Mouse (Mus musculus): ENCODE results near the gene Clip3. TPM values are rescaled to one million over a fixed set of nuclear protein-coding genes. Genes with fewer than 3 reads are reported as not detected.

The Clip3 gene
- polyA plus RNA-seq, 1 experiment from 2014 or later: 14.9 TPM

DNA sequence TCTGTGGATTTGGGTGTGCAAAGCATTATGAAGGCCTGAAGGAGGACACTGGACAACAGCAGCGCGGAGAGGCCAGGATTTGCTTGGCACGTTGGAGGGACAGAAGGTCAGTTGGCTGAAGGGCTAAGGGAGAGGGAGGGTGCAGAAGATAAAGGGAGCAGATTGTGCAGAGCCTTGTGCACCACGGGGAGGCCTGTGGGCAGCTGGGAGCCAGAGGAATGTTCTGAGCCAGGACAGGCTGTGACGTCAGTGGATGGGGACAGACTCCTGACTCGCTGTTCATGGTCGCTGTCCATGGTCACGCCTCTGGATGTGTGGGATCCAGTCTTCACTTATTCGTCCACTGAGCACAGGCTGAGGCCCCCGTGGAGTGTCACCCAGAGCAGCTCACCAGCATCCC is 3.6 kb downstream of the Clip3 start:
- Histone ChIP-seq H3K4me1 (peaks cover 29% of the 10 kb centered on the region), H3K27ac (replicated peaks) (no peak overlapping the region), H3K4me2 (no peak overlapping the region), H3K9me3 (no peaks in the 10 kb centered on the region), H3K36me3 (peaks cover 38% of the 10 kb centered on the region), H3K27me3 (replicated peaks) (no peaks in the 10 kb centered on the region), H3K4me3 (no peak overlapping the region), H3K9ac (0 out of 2 replicates have a peak overlapping the region, but pooled peaks have one; percentile 9)
- WGBS: 37% methylated on average over 10 of the region's 10 CpGs
- ATAC-seq (ENCODE audit: extremely low read depth, insufficient number of reproducible peaks, low FRiP score, low TSS enrichment): no peak

- no peaks in the 10 kb centered on the region for H3K9me3 ChIP-seq
- 83% methylated on average over 15 of the region's 15 CpGs for WGBS
- no peak overlapping the region for H3K4me2 ChIP-seq
- H3K27me3 ChIP-seq (replicated peaks): no peaks in the 10 kb centered on the region
- no peak overlapping the region for H3K4me3 ChIP-seq
- H3K36me3 ChIP-seq: peaks cover 40% of the 10 kb centered on the region
- no peak overlapping the region for H3K27ac ChIP-seq (replicated peaks)
- H3K9ac ChIP-seq: no peak overlapping the region
- peaks cover 19% of the 10 kb centered on the region for H3K4me1 ChIP-seq
- ATAC-seq (ENCODE audit: extremely low read depth, insufficient number of reproducible peaks, low FRiP score, low TSS enrichment): no peak
Measured at GRCm38 (mm10) chr7:30296816-30297215, 5.3 kb downstream of the Clip3 start.

GRCm38 (mm10) chr7:30297266-30297665 is 5.7 kb downstream of the Clip3 start:
- no peak overlapping the region for H3K4me2 ChIP-seq
- no peaks in the 10 kb centered on the region for H3K27me3 ChIP-seq (replicated peaks)
- no peak for ATAC-seq (ENCODE audit: extremely low read depth, insufficient number of reproducible peaks, low FRiP score, low TSS enrichment)
- H3K4me1 ChIP-seq: peaks cover 14% of the 10 kb centered on the region
- no peak overlapping the region for H3K9ac ChIP-seq
- H3K27ac ChIP-seq (replicated peaks): no peak overlapping the region
- WGBS: 70% methylated on average over 16 of the region's 16 CpGs
- no peaks in the 10 kb centered on the region for H3K9me3 ChIP-seq
- no peak overlapping the region for H3K4me3 ChIP-seq
- peaks cover 45% of the 10 kb centered on the region for H3K36me3 ChIP-seq

GRCm38 (mm10) chr7:30300914-30301313 is 9.4 kb downstream of the Clip3 start:
- Histone ChIP-seq H3K4me2 (no peak overlapping the region), H3K9me3 (no peaks in the 10 kb centered on the region), H3K27ac (replicated peaks) (no peak overlapping the region), H3K9ac (no peak overlapping the region), H3K4me3 (no peak overlapping the region), H3K27me3 (replicated peaks) (no peaks in the 10 kb centered on the region), H3K36me3 (peaks cover 66% of the 10 kb centered on the region), H3K4me1 (no peaks in the 10 kb centered on the region)
- ATAC-seq (ENCODE audit: extremely low read depth, insufficient number of reproducible peaks, low FRiP score, low TSS enrichment): no peak
- 42% methylated on average over 3 of the region's 3 CpGs for WGBS

- Histone ChIP-seq H3K9ac (no peak overlapping the region), H3K4me2 (no peak overlapping the region), H3K4me1 (peaks cover 18% of the 10 kb centered on the region), H3K9me3 (no peaks in the 10 kb centered on the region), H3K4me3 (no peak overlapping the region), H3K27me3 (replicated peaks) (no peaks in the 10 kb centered on the region), H3K27ac (replicated peaks) (no peak overlapping the region), H3K36me3 (peaks cover 44% of the 10 kb centered on the region)
- WGBS: 84% methylated on average over 16 of the region's 16 CpGs
- no peak for ATAC-seq (ENCODE audit: extremely low read depth, insufficient number of reproducible peaks, low FRiP score, low TSS enrichment)
Measured at GRCm38 (mm10) chr7:30306083-30306779, 14.7 kb downstream of the Clip3 start.

- H3K27ac ChIP-seq (replicated peaks): peak within 1 kb of the TSS; percentile 82
- H3K36me3 ChIP-seq: peaks cover 45% of the 10 kb centered on the region
- no peaks in the 10 kb centered on the region for H3K9me3 ChIP-seq
- H3K9ac ChIP-seq: peak within 1 kb of the TSS; percentile 90
- peak within 1 kb of the TSS; percentile 85 for H3K4me3 ChIP-seq
- ATAC-seq (ENCODE audit: extremely low read depth, insufficient number of reproducible peaks, low FRiP score, low TSS enrichment): peak; percentile 99
- 4% methylated on average over 27 of the region's 27 CpGs for WGBS
- H3K4me2 ChIP-seq: peak within 1 kb of the TSS; percentile 98
- no peaks in the 10 kb centered on the region for H3K27me3 ChIP-seq (replicated peaks)
- H3K4me1 ChIP-seq: peaks cover 18% of the 10 kb centered on the region
Measured at GRCm38 (mm10) chr7:30308076-30309005, 16.8 kb downstream of the Clip3 start, which contains the start of gene Alkbh6. Alkbh6 (plus strand) TSS chr7:30308717.

DNA sequence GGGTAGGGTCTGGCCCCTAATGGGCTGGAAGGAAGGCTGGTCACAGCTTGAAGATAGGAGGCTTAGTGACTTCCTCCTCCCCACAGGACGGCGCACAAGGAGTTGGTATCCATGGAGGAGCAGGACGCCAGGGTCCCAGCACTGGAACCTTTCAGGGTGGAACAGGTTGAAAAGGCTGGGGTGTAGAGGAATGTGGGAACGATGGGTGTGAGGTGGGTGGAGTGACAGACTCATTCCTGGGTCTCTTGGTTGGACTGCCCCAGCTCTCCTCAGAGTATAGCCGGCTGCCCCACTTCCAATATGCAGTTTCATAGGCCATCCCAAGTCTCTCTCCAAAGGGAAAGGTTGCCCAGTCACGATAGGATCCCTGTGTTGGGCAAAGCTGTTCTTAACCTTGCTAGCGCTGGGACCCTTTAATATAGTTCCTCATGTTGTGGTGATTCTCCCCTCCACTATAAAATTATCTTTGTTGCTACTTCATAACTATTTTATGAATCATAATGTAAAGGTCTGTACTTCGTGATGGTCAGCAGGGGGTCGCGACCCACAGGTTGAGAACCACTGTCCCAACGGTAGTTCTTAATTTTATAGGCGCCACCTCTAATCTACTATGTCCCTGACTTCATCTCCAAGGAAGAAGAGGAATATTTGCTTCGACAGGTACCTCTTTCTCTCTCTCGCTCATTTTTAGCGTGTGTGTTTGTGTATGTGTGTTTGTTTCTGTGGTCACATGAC is 18.0 kb downstream of the Clip3 start:
- WGBS: 53% methylated on average over 15 of the region's 15 CpGs
- H3K36me3 ChIP-seq: peaks cover 38% of the 10 kb centered on the region
- no peak overlapping the region for H3K27ac ChIP-seq (replicated peaks)

DNA sequence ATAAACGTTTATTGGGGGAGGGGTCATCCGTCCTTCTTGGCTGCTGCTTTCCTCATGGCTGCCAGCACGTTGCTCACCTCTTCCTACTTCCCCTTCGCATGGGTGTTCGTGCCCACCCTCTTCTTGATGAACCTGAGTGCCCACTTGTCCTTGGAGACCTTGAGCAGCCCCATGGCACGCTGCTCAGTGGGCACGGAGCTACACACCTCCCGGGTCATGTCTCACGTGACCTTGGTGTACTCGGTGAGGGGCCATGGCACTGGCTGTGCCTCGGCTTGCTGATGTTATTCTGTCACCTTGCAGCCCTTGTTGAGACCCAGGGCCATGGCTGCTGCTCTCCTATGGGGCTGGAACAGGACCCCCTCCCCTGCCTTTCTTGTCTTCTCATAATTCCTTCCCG is 18.6 kb downstream of the Clip3 start:
- Histone ChIP-seq H3K4me1 (peaks cover 29% of the 10 kb centered on the region), H3K27me3 (replicated peaks) (no peaks in the 10 kb centered on the region), H3K9ac (no peak overlapping the region), H3K4me2 (no peak overlapping the region), H3K36me3 (peaks cover 38% of the 10 kb centered on the region), H3K4me3 (no peak overlapping the region), H3K27ac (replicated peaks) (no peak overlapping the region), H3K9me3 (no peaks in the 10 kb centered on the region)
- no peak for ATAC-seq (ENCODE audit: extremely low read depth, insufficient number of reproducible peaks, low FRiP score, low TSS enrichment)
- 83% methylated on average over 12 of the region's 12 CpGs for WGBS

More for the DNA sequence above, 18.0 kb downstream of the Clip3 start:
- H3K9ac ChIP-seq: peak overlapping the region; percentile 90
- peaks cover 23% of the 10 kb centered on the region for H3K4me1 ChIP-seq
- ATAC-seq (ENCODE audit: extremely low read depth, insufficient number of reproducible peaks, low FRiP score, low TSS enrichment): no peak
- H3K4me2 ChIP-seq: peak overlapping the region; percentile 98
- no peaks in the 10 kb centered on the region for H3K9me3 ChIP-seq
- no peaks in the 10 kb centered on the region for H3K27me3 ChIP-seq (replicated peaks)
- peak overlapping the region; percentile 85 for H3K4me3 ChIP-seq

GRCm38 (mm10) chr7:30313666-30314320 is 22.3 kb downstream of the Clip3 start:
- WGBS: 32% methylated on average over 27 of the region's 27 CpGs
- peaks cover 27% of the 10 kb centered on the region for H3K36me3 ChIP-seq
- peaks cover 24% of the 10 kb centered on the region for H3K4me1 ChIP-seq

DNA sequence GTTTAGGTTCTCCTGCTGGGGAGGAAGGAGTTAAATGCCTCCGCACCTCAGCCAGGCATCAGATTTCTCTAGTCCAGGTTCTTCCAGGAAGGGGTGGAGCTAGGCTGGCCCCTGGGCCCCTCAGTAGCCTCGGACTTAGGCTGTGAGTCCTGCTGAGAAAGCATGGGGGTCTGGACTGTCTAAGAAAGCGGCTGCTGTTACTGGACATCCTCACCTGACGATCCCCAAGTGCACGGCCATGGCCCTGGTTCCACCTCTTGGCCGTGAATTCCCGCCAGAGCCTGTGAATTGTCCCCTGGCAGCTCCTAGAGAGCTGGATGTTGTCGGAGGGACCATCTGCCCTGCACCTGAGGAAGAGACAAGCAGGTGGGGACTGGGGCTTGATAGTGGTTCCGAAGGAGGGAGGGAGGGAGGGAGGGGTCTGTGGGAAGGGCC is 23.2 kb downstream of the Clip3 start, which contains the start of gene Syne4:
TSS of gene Syne4 (plus strand) at position 87 of the 435 bp plus-strand sequence.
- WGBS: under 1% methylated on average over 9 of the region's 9 CpGs

More at GRCm38 (mm10) chr7:30313666-30314320, 22.3 kb downstream of the Clip3 start:
- H3K9me3 ChIP-seq: no peaks in the 10 kb centered on the region
- H3K4me2 ChIP-seq: 0 out of 2 replicates have a peak overlapping the region, but pooled peaks have one; percentile 16
- H3K4me3 ChIP-seq: no peak overlapping the region
- no peak overlapping the region for H3K27ac ChIP-seq (replicated peaks)
- no peaks in the 10 kb centered on the region for H3K27me3 ChIP-seq (replicated peaks)
- no peak for ATAC-seq (ENCODE audit: extremely low read depth, insufficient number of reproducible peaks, low FRiP score, low TSS enrichment)
- 0 out of 2 replicates have a peak overlapping the region, but pooled peaks have one; percentile 14 for H3K9ac ChIP-seq

More for the DNA sequence above, 23.2 kb downstream of the Clip3 start, which contains the start of gene Syne4:
- no peaks in the 10 kb centered on the region for H3K27me3 ChIP-seq (replicated peaks)
- H3K9ac ChIP-seq: peak within 1 kb of the TSS; percentile 78
- peak within 1 kb of the TSS; percentile 50 for H3K4me3 ChIP-seq
- ATAC-seq (ENCODE audit: extremely low read depth, insufficient number of reproducible peaks, low FRiP score, low TSS enrichment): no peak; the same call in 1 of the 2 replicates
- peaks cover 17% of the 10 kb centered on the region for H3K4me1 ChIP-seq
- H3K9me3 ChIP-seq: no peaks in the 10 kb centered on the region
- H3K36me3 ChIP-seq: peaks cover 27% of the 10 kb centered on the region
- H3K27ac ChIP-seq (replicated peaks): no peak within 1 kb of the TSS
- H3K4me2 ChIP-seq: peak within 1 kb of the TSS; percentile 68

Measured in heart, embryonic 13.5 days (tissue).